Mouse (Mus musculus) liver, adult (tissue): ENCODE measurements around the gene Cdc42ep5.

Experiments
- GATA4 ChIP-seq: IDR thresholded peaks from 2 replicates; pipeline ENCODE4 v1.6.1; 2014; ENCODE audit warnings: mild to moderate bottlenecking, low read length; ENCODE audit not compliant: insufficient replicate concordance

Gene Cdc42ep5

DNA sequence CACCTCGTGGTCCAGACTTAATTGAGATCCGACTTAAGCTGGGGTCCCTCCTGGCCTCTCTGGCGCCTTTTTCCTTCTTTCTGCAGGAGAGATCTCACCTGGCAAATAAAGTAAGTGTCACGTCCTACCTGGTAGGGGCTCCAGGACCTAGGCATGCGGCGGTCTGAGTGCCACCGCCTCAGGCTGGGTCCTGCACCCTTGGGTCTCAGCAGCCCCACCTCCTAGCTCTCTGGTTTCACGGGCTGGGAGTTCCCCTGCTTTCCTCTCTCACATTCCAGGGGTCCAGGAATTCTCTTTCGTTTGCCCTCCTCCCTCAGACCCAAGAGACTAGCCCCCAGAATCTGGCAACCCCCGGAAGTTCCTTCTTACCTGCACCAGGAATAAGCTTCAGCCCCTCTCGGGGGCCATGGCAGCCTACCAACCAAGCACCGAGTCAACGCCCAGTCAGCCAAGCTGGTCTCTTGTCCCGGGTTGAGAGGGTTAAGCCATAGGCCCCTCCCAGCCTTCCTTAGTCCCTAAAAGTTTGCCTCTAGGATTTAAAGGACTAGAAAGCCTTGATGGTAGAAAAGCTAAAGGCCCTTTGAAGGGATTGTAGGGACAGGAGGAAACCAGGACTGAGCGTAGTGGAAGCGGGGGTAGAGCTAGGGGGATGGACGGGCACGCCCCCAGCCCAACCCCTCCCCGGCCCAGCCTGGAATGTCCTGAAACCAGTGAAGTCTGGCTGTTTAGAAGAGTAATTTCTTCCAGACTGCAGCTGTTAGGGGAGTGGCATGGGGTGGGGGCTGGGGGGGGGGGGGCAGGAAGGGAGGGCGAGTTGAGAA is at the start of gene Cdc42ep5:
Cdc42ep5 (minus strand) TSS at position 771 of the 821 bp plus-strand sequence.
- TF ChIP-seq GATA4: no peak

GRCm38 (mm10) chr7:4208626-4209025 is 44.0 kb upstream of the Cdc42ep5 start:
- TF ChIP-seq GATA4: no peak

GRCm38 (mm10) chr7:4207126-4207525 is 42.5 kb upstream of the Cdc42ep5 start:
- no peak for TF ChIP-seq GATA4

DNA sequence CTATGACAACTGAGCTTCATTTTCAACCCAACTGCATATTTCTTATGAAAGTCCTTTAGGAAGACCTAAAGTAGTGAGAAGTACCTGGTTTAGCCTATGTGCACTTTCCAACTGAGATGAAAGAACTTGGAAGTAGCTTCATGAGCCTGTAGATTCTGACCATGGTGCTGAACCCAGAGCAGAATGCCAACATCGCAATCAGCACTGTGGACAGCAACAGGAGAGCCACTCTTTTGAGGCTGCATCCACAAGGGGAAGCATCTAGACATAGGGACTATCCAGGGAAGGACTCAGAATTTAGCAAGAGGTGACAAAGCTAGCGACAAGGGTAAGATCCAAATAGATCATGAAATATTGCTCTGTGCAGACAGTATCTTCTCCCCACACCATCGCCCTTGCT is 13.8 kb upstream of the Cdc42ep5 start:
- TF ChIP-seq GATA4: no peak

- no peak for TF ChIP-seq GATA4
Measured at GRCm38 (mm10) chr7:4170193-4170938, 5.7 kb upstream of the Cdc42ep5 start.

DNA sequence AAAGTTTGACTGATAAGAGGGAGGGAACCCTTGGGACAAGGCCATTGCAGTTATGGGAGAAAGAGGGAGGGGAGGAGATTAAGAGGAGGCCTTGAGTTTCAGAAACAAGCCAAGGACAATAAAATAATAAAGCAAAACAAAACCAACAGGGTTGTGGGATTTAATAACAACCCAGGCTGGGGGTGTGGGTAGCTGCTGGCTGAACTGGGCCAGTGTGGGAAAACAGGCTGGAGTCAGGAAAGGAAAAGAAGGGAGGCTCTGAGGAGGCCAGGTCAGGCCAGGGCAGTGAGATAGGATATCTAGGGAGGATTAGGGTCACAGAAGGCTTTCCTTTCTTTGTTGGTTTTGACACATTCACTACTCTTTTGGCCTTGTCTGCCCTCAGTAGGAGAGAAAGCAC is 2.4 kb upstream of the Cdc42ep5 start:
- TF ChIP-seq GATA4: no peak; the same call in 1 of the 2 replicates

DNA sequence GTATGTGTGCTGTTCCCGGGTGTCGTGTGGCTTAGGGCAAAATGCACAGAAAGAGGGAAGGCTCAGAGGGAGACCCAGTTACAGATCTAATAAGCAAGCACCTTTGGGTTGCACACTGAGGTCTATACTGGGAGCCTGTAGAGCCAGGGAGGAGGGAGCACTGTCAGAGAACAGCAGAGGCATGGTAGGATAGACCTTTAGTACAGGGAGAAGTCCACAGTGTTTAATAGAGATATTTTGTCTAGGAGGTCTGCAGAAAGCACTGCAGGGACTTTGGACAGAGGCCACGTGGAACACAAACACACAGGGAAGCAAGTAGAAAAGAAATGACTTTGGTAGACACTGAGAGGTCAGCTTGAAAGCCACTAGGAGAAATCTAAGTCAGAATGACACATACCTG is 626 bp upstream of the Cdc42ep5 start:
- TF ChIP-seq GATA4: no peak

DNA sequence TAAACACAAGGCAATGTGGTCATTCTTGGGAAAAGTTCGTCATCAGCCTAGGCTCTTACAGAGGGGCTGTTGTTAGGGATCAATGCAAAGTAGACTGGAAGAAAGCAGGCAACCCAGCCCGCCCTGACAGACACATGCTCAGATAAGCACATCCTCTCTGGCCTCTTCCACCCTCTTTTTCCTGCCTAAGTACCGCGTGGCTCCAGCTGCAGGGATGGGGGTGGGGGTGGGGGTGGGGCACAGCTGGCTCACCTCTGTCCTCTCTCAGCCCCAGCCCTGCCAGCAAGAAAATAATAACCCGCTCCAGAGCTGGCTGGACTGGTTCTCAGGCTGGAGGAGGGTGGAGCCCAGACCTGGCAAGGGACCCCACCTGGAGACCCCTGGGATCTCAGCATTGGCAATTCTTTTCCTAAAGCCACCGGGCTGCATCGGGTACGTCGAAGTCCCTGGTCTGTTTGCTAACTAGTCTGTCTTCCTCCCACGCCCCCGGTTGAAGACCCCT is 1.0 kb downstream of the Cdc42ep5 start:
- TF ChIP-seq GATA4: peak; percentile 13; the same call in 1 of the 2 replicates

DNA sequence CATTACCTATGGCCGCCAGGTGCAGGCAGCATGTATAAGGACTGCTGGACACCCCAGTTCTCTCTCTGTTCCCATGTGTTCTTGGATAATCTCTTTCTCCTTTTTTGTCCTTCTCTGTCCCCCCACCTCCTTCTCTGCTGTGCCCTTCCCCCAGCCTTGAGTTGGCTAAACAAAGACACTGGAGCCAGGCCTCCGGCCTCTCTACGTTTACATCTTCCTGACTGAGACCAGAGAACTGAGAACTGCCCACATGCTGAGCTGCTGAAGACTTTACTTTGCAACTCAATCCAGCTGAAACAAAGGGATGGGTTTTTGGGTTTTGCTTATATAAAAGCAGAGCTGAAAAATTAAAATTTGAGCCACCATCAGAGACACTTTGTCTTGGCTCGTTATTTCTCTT is 9.7 kb downstream of the Cdc42ep5 start:
- no peak for TF ChIP-seq GATA4

DNA sequence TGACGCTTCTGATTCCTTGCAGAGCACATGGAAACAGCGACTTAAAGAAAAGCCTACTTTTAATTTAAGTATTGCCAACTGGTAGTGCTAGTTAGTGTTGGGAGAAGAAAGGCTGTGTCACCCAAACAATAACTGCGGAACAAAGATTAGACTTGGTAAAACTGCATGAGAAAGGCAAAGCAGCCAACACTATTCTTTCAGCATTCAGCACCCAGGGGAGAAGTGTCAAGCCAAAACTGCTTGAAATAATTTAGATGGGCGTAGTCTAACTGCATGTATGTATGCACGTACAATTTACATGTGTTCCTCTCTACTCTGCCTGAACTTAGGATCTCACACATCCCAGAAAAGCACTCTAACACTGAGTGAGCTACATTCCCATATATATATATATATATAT is 10.3 kb downstream of the Cdc42ep5 start:
- no peak for TF ChIP-seq GATA4

DNA sequence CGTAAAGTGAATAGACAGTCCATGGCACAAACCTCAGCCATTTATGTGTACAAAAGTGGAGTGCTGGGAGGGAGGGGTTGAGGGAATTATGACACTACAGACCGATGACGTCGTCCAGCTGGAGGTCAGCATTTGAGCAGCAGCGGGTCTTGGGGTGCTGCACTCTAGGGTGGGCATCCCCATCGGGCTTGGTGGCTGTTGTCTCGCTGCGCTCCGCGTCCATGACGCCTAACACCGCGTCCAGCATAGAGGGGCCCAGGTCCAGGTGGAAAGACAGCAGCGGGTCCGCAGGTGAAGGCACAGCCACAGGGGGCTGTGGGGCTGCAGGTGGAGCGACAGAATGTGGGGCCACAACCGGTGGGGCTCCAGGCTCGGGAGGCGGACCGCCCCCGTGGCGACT is 13.4 kb downstream of the Cdc42ep5 start:
- TF ChIP-seq GATA4: no peak

DNA sequence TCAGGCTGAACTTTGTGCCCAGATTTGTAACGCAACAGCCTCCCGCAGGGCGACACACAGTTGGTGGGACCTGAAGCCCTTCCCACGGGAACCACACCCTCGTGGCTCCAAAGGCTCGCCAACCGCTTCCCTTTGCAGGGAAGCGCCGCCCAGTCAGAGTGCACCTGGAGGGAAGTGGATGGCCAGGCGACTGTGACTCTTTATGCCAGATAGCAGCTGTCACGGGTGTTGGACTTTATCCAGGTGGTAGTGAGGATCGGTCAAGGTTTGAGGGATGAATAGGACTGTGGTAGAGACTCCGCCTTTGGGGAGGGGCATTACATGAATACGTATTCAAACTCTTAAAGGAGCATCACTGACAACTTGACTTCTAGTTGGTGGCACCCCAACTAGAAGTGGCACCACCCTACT is 13.8 kb downstream of the Cdc42ep5 start:
- no peak; the same call in 1 of the 2 replicates for TF ChIP-seq GATA4

DNA sequence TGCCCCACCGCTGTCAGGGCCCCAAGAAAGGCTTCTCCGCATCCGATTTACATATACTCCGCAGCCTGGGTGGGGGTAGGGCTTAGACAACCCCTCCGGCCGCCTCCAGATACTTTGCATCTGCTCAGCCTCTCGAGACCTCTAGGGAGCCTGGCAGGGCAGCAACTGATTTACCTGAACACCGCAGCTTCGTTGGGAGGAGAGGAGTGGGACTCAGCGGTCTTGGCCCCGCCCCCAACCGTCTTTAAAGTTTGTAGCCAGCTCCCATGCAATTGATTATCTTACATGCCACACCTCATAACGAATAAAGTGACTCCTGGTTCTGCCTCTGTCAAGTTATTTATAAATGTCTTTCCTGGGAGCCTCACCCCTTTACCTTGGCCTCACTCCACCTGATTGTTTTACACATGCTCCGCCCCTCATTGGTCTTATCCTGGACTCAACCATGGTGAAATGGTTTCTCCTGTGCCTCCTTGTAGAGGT is 14.6 kb downstream of the Cdc42ep5 start, which contains the start of gene Leng9:
Leng9 (minus strand) TSS at position 316 of the 483 bp plus-strand sequence.
- no peak for TF ChIP-seq GATA4

GRCm38 (mm10) chr7:4149209-4150054 is 15.2 kb downstream of the Cdc42ep5 start:
- TF ChIP-seq GATA4: no peak
